ENCODE assay signal across 8 mouse cellular contexts in genomic region chr2:128698140-128698692, GRCm38 (mm10). TPM values are rescaled to one million over a fixed set of nuclear protein-coding genes. Genes with fewer than 3 reads are reported as not detected.
A peak's percentile ranks its signal among the peaks of the same experiment; 100 is the strongest.
DNase-seq lines count a peak whose midpoint lies in the region; ATAC-seq lines count a peak whose summit lies in the region.

No protein-coding gene starts in this region.

- H3K9me3 ChIP-seq in intestine, embryonic 16.5 days (ENCODE audit: control insufficient read depth, low read length): no peaks in the 10 kb centered on the region

- peak overlapping the region; percentile 96 for H3K27ac ChIP-seq in intestine, embryonic 16.5 days (ENCODE audit: low read length)

- intact Hi-C loops in left cerebral cortex, postnatal 25 days (cut with DNase I): loop anchor here (1.0 to 10.0 kb wide), 3 partner anchors 49 to 247 kb away; partner anchors contain the start of gene Zc3h8

- H3K27me3 ChIP-seq in intestine, embryonic 16.5 days (replicated peaks; ENCODE audit: control insufficient read depth, insufficient read depth, low read length): no peaks in the 10 kb centered on the region

- H3K36me3 ChIP-seq in intestine, embryonic 16.5 days (ENCODE audit: control insufficient read depth, insufficient read depth, low read length): no peaks in the 10 kb centered on the region

- H3K4me2 ChIP-seq in intestine, embryonic 16.5 days (ENCODE audit: low read depth, low read length): peak overlapping the region; percentile 53

- H3K4me3 ChIP-seq in intestine, embryonic 16.5 days (ENCODE audit: low read length): peak overlapping the region; percentile 83

- peak overlapping the region; percentile 95 for H3K9ac ChIP-seq in intestine, embryonic 16.5 days (ENCODE audit: low read depth, low read length)

- peaks cover 6% of the 10 kb centered on the region; the same call in 1 of the 2 replicates for H3K4me1 ChIP-seq in intestine, embryonic 16.5 days (ENCODE audit: control insufficient read depth, insufficient read depth, low read length)

- peak; percentile 90 for DNase-seq in adrenal gland, postnatal 10 days
- peak; percentile 80 for DNase-seq in embryo, embryonic 11.5 days (ENCODE audit: low read depth, low spot score)
- DNase-seq in left cerebral cortex, postnatal 25 days (ENCODE audit: low spot score in 2 of 2): peak; percentile 70 to 76
- DNase-seq in right cerebral cortex, postnatal 25 days: peak; percentile 67
- DNase-seq in yolk sac, embryonic 10.5 days (ENCODE audit: low spot score): peak; percentile 87

- peak; percentile 96 for ATAC-seq in granulocyte monocyte progenitor cell, adult 5-6 weeks (replicated peaks; ENCODE audit: poor library complexity, severe bottlenecking)
- peak; percentile 90 for ATAC-seq in intestine, embryonic 16.5 days
- peak; percentile 97 for ATAC-seq in megakaryocyte-erythroid progenitor cell, adult 5-6 weeks (replicated peaks; ENCODE audit: low FRiP score, low TSS enrichment, poor library complexity, severe bottlenecking)

- WGBS in intestine, embryonic 16.5 days: under 1% methylated on average over 14 of the region's 14 CpGs

RNA-seq across cellular contexts. Expression of gene Mertk, which starts 0.5 kb away (rescaled TPM):
- 10 to 100 TPM in 1 of 2 experiments, 1 to 10 TPM in 1; 10.0 to 12.9 TPM for total RNA-seq in adrenal gland, postnatal 10 days (2021)
- total RNA-seq in granulocyte monocyte progenitor cell, adult 5-6 weeks (2014; fragmentation: Nextera tagmentation): not detected in 2 replicates
- not detected in 2 replicates for total RNA-seq in granulocyte monocyte progenitor cell, adult 5-6 weeks (2017)
- 13.5 and 15.0 TPM in 2 replicates for polyA plus RNA-seq in intestine, embryonic 16.5 days (2015; fragmentation: Nextera tagmentation; extraction: Ambion mirVana)
- 10 to 100 TPM; 32.3 to 36.8 TPM for total RNA-seq in left cerebral cortex, postnatal 25 days (2021)
- not detected in 2 replicates for total RNA-seq in megakaryocyte-erythroid progenitor cell, adult 5-6 weeks (2014; fragmentation: Nextera tagmentation)
- 0.27 TPM in 1 of 2 replicates, not detected in the other for total RNA-seq in megakaryocyte-erythroid progenitor cell, adult 5-6 weeks (2017)

RNA-seq across cellular contexts. Expression of gene Anapc1, which starts 11.0 kb away (rescaled TPM):
- total RNA-seq in adrenal gland, postnatal 10 days (2021): 10 to 100 TPM; 60.5 to 85.7 TPM
- total RNA-seq in granulocyte monocyte progenitor cell, adult 5-6 weeks (2014; fragmentation: Nextera tagmentation): 101 and 130 TPM in 2 replicates
- total RNA-seq in granulocyte monocyte progenitor cell, adult 5-6 weeks (2017): 111 and 148 TPM in 2 replicates
- polyA plus RNA-seq in intestine, embryonic 16.5 days (2015; fragmentation: Nextera tagmentation; extraction: Ambion mirVana): 39.8 and 41.7 TPM in 2 replicates
- total RNA-seq in left cerebral cortex, postnatal 25 days (2021): 10 to 100 TPM; 59.3 to 67.9 TPM
- total RNA-seq in megakaryocyte-erythroid progenitor cell, adult 5-6 weeks (2014; fragmentation: Nextera tagmentation): 154 and 186 TPM in 2 replicates
- total RNA-seq in megakaryocyte-erythroid progenitor cell, adult 5-6 weeks (2017): 110 and 152 TPM in 2 replicates

Comparison
In these comparisons a context has a peak if more than half of its experiments do, and no peak if none do; other contexts are left out.
1. Peak in every context shown above with its lines: DNase-seq, ATAC-seq, H3K4me3 ChIP-seq and H3K27ac ChIP-seq.
2. RNA of gene Mertk, which starts 0.5 kb away (total RNA-seq): 32.3 to 36.8 TPM in left cerebral cortex, postnatal 25 days and 10.0 to 12.9 TPM in adrenal gland, postnatal 10 days; not detected in granulocyte monocyte progenitor cell, adult 5-6 weeks and 0.27 TPM in megakaryocyte-erythroid progenitor cell, adult 5-6 weeks; every median in the first group is over 4 times any median in the second.